Mouse (Mus musculus): ENCODE measurements around the gene Nav1.

DNA sequence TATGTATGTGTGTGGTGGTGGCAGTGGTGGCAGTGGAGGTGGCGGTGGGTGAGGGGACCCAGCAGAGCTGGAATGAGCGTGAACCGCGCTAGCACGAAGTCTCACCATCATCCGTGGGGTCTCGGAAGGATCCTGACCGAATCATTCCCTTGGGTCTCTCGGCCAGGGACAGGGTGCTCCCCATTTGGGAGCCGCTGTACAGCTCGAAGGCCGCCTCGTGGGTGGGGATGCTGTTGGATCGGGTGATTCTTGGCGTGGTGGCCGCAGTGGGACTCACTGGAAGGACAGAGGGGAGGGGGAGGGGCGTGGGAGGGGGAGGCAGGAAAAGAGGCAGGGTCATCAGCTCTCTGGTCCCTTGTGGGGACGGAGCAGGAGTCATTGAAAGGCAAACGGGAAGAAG, 141.4 kb downstream of the Nav1 start:
- TF ChIP-seq EP300 (IDR thresholded peaks at IDR 0.05; ENCODE audit: insufficient read depth, low read depth, low read length) (no peak), CTCF (IDR thresholded peaks at IDR 0.05; ENCODE audit: low read depth, low read length) (no peak)
